In genomic region chr16:31170297-31170696, GRCm38 (mm10) we compare ENCODE assay signal across 15 mouse cellular contexts. TPM values are rescaled to one million over a fixed set of nuclear protein-coding genes. Genes with fewer than 3 reads are reported as not detected.
DNase-seq lines count a peak whose midpoint lies in the region; ATAC-seq and TF ChIP-seq lines count a peak whose summit lies in the region.
"Had no signal": no experiment of that assay in that cellular context is flagged by ENCODE, and none has a peak within 500 bp of the region (broad histone marks: within the 10 kb centered on the region; RNA-seq: fewer than 3 reads in every experiment).

No protein-coding gene starts in this region.

- H3K9ac ChIP-seq in hindbrain, embryonic 14.5 days, result no peak overlapping the region
- H3K9ac ChIP-seq: lung, embryonic 15.5 days had no signal

- H3K4me1 ChIP-seq in thymus, adult 2 months (replicated peaks; ENCODE audit: control insufficient read depth, insufficient read depth, low read length), result no peaks in the 10 kb centered on the region; the same call in 1 of the 2 replicates
- H3K4me1 ChIP-seq in hindbrain, embryonic 14.5 days (replicated peaks; ENCODE audit: control insufficient read depth, insufficient read depth, low read length), result peaks cover 14% of the 10 kb centered on the region

- no peak overlapping the region for H3K4me3 ChIP-seq in layer of hippocampus, adult 2 months
- no peak overlapping the region for H3K4me3 ChIP-seq in thymus, adult 2 months (ENCODE audit: control insufficient read depth, insufficient read depth, low read length)
- H3K4me3 ChIP-seq in hindbrain, embryonic 14.5 days (replicated peaks; ENCODE audit: low read length), result no peak overlapping the region
- H3K4me3 ChIP-seq: embryonic facial prominence, embryonic 10.5 days; lung, embryonic 15.5 days had no signal

- DNase-seq in layer of hippocampus, adult 2 months (ENCODE audit: low spot score in 2 of 2), result no peak
- DNase-seq in layer of hippocampus, adult 9-11 months, result no peak
- DNase-seq in thymus, adult 2 months, result peak; percentile 26
- no peak for DNase-seq in thymus, postnatal 0 days (ENCODE audit: low spot score)
- DNase-seq in R1 (ENCODE audit: low read depth, low spot score), result peak; percentile 64
- peak; percentile 40 for DNase-seq in splenic B cell, adult 2 months (ENCODE audit: low read depth, low spot score)
- DNase-seq in spleen, postnatal 4 days (ENCODE audit: low spot score in 2 of 2), result no peak
- DNase-seq in hindbrain, embryonic 14.5 days (ENCODE audit: low spot score), result no peak
- DNase-seq: cerebellum, postnatal 14 days; heart, postnatal 4 days; kidney, adult 9 months had no signal

- peak; percentile 66 for TF ChIP-seq CTCF in layer of hippocampus, adult 2 months (conservative IDR thresholded peaks at IDR 0.05)
- peak; percentile 12; the same call in 1 of the 2 replicates for TF ChIP-seq CTCF in thymus, adult 2 months (IDR thresholded peaks at IDR 0.05; ENCODE audit: borderline replicate concordance, control insufficient read depth, extremely low read depth, insufficient read depth, low read length, poor library complexity)

- ATAC-seq in hindbrain, embryonic 14.5 days (ENCODE audit: low FRiP score), result no peak

- no peak overlapping the region for H3K27ac ChIP-seq in layer of hippocampus, adult 2 months
- no peak overlapping the region for H3K27ac ChIP-seq in thymus, adult 2 months (ENCODE audit: control insufficient read depth, insufficient read depth, low read length)
- H3K27ac ChIP-seq in hindbrain, embryonic 14.5 days, result no peak overlapping the region
- H3K27ac ChIP-seq: embryonic facial prominence, embryonic 10.5 days; lung, embryonic 15.5 days had no signal

- H3K27me3 ChIP-seq in thymus, adult 2 months (ENCODE audit: control insufficient read depth, insufficient read depth, low read length), result no peaks in the 10 kb centered on the region
- H3K27me3 ChIP-seq in splenic B cell, adult 2 months (ENCODE audit: control insufficient read depth, insufficient read depth, low read length, poor library complexity, severe bottlenecking), result no peaks in the 10 kb centered on the region
- H3K27me3 ChIP-seq in hindbrain, embryonic 14.5 days (ENCODE audit: control insufficient read depth, insufficient read depth, low read length), result no peaks in the 10 kb centered on the region
- H3K27me3 ChIP-seq: lung, embryonic 15.5 days had no signal

- H3K36me3 ChIP-seq in thymus, adult 2 months (ENCODE audit: control insufficient read depth, insufficient read depth, low read length), result no peaks in the 10 kb centered on the region
- no peaks in the 10 kb centered on the region for H3K36me3 ChIP-seq in splenic B cell, adult 2 months (ENCODE audit: control insufficient read depth, insufficient read depth, low read length, poor library complexity, severe bottlenecking)
- no peaks in the 10 kb centered on the region for H3K36me3 ChIP-seq in hindbrain, embryonic 14.5 days (replicated peaks; ENCODE audit: control insufficient read depth, insufficient read depth)
- H3K36me3 ChIP-seq: embryonic facial prominence, embryonic 10.5 days; G1E; lung, embryonic 15.5 days had no signal

- WGBS in thymus, adult 2 months, result 98% methylated on average over 8 of the region's 8 CpGs
- WGBS in hindbrain, embryonic 14.5 days, result 92% methylated on average over 8 of the region's 8 CpGs

- no peaks in the 10 kb centered on the region for H3K9me3 ChIP-seq in hindbrain, embryonic 14.5 days (ENCODE audit: control insufficient read depth, low read length)
- H3K9me3 ChIP-seq: embryonic facial prominence, embryonic 10.5 days; G1E; lung, embryonic 15.5 days had no signal

- TF ChIP-seq POLR2A in thymus, adult 2 months (IDR thresholded peaks at IDR 0.05; ENCODE audit: control insufficient read depth, extremely low read depth, insufficient read depth, low read length, poor library complexity), result no peak

- H3K4me2 ChIP-seq in hindbrain, embryonic 14.5 days (replicated peaks), result no peak overlapping the region
- H3K4me2 ChIP-seq: lung, embryonic 15.5 days; midbrain, embryonic 11.5 days had no signal

RNA-seq across cellular contexts. Expression of gene Acap2, which starts 30.7 kb away (rescaled TPM):
- total RNA-seq in layer of hippocampus, adult 2 months (2021), result 100 to 1,000 TPM; 140 to 148 TPM
- polyA plus RNA-seq in thymus, adult 2 months (2012; rRNA removed), result 21.4 and 25.5 TPM in 2 replicates
- polyA plus RNA-seq in thymus, postnatal 0 days (2015; fragmentation: Nextera tagmentation; extraction: Ambion mirVana), result 15.2 and 16.2 TPM in 2 replicates
- 15.8 TPM in 2 replicates for polyA plus RNA-seq in hindbrain, embryonic 14.5 days (2014; fragmentation: Nextera tagmentation; extraction: Ambion mirVana)

Comparison
In these comparisons a context has a peak if more than half of its experiments do, and no peak if none do; other contexts are left out.
1. DNase-seq: peak in thymus, adult 2 months (single experiment), R1 (single experiment) and splenic B cell, adult 2 months (single experiment); none in layer of hippocampus, adult 2 months (0 of 2), layer of hippocampus, adult 9-11 months (single experiment), thymus, postnatal 0 days (single experiment), spleen, postnatal 4 days (0 of 2) and hindbrain, embryonic 14.5 days (single experiment).